Mouse (Mus musculus) layer of hippocampus, adult 8-10 months (tissue): ENCODE data around the gene Olfr1364. TPM values are rescaled to one million over a fixed set of nuclear protein-coding genes. Genes with fewer than 3 reads are reported as not detected.

Source experiments
- DNase-seq, 2 experiments: peaks; one replicate each; pipeline ENCODE4 v3.0.0; 2022; ENCODE audit warnings: low spot score in 2 of 2
- total RNA-seq, 4 experiments: library from RNA; stranded (reverse); gene quantifications; 2 replicates each; pipeline ENCODE4 v1.2.4; 2022

Gene Olfr1364
- not detected for total RNA-seq

- DNase-seq = no peak
These were observed at the start of gene Olfr1364 for GRCm38 (mm10) chr13:21581659-21582058. Olfr1364 (minus strand) TSS chr13:21581759.

DNA sequence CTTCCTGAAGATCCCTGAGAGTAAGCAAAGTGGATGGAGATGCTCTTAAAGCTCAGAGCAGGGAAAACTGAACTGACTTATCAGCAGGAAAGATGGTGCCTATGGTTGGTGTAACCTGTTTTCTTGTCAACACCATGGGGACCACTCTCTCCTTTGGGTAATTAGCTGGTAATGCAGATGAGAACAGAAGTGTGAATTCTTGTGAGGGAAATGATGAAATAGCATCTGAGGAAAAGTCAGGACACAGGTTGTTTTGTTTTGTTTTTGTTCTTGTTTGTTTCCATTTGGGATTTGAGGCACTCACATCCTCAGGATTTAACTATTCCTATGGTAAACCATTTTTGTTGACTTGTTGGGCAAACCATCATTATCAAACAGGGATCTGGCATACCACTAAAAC is 32.4 kb upstream of the Olfr1364 start, which contains the start of gene Olfr1362:
TSS of gene Olfr1362 (minus strand) at position 101 of the 400 bp plus-strand sequence.
- DNase-seq = no peak

GRCm38 (mm10) chr13:21591618-21592017 is 10.1 kb upstream of the Olfr1364 start:
- no peak for DNase-seq

DNA sequence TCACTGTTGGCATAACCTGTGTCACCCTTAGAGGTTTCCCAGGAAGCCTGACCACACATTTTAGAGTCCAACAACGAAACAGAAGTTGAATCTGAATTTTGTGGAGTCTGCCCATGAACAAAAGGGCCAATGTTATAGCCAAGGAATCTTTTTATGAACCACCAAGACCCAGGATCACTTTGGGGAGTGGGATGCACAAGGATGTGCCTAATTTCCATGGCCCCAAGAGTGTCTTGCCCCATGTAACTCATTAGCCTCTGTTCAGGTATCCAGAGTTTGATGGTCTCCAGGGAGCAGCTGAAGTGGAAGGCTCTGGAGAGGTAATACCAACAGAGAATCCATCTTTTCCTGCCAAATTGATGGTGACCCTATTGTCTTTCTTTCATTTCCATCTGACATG is 21.8 kb downstream of the Olfr1364 start, which contains the start of gene Olfr1535:
TSS of gene Olfr1535 (minus strand) at position 101 of the 400 bp plus-strand sequence.
- DNase-seq = no peak

DNA sequence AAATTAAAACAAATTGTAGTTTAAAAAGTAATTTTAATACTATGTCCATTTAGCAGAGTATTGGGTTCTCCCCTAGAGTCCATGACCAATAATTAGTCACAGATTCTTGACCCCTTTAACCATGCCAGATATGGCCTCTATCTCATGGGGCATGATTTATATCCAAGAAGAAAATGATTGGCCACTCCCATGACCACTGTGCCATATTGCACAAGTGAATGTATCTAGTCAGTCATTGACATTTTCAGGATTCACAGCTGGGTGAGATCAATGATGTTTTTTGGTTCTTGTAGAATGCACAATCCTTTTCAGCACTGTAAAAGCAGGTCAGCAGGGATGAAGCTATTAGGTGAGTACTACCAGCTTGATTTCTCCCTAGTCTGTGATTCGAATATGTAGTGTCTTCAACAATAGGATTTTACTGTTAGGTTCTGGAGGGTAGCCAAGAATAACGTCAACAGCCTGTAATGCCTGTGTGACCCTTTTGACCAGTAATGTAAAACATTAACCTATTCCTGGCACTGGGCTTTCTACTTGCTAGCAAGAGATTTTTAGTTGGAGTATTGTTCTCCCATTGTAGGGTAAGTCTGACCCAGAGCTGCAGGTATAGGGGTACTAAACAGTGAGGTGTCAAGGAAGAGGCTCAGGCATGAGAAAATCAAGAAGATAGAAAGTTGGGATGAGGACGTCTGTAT is 31.0 kb downstream of the Olfr1364 start:
- no peak for DNase-seq

DNA sequence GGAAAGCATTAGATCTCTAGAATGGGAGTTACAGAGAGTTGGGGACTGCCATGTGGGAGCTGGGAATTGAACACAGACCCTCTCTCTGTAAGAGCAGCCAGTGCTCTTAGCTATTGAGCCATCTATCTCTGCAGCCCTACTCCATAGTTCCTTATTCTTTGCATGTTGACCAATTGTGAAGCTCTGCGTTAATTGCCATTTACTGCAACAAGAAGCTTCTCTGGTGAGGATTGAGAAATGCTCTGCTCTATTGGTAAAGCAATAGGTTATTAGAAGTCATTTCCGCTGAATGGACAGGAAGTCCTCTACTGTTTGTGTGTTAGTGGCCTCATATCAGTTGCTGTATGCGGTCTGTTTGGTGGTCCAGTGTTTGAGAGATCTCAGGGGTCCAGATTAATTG is 32.1 kb downstream of the Olfr1364 start:
- DNase-seq = no peak

DNA sequence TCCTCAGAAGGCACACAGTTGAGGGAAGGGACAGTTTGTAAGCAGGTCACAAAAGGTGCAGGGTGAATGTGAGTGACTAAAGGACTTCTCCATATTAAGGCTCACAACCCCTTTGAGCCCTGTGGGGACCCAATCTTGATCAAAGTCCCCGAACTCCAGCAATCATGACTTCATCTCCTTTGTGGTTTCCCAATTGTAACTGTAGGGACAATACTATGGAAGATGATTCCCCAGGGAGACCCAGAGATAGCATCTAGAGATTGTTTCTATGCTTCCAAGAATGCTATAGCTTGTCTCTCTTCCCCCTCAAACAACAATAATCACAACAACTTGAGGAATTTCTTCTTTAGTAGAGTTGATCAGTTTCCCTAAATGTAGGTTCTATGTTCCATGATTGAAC is 38.9 kb downstream of the Olfr1364 start, which contains the start of gene Olfr1366:
TSS of gene Olfr1366 (minus strand) at position 101 of the 400 bp plus-strand sequence.
- DNase-seq = no peak

DNA sequence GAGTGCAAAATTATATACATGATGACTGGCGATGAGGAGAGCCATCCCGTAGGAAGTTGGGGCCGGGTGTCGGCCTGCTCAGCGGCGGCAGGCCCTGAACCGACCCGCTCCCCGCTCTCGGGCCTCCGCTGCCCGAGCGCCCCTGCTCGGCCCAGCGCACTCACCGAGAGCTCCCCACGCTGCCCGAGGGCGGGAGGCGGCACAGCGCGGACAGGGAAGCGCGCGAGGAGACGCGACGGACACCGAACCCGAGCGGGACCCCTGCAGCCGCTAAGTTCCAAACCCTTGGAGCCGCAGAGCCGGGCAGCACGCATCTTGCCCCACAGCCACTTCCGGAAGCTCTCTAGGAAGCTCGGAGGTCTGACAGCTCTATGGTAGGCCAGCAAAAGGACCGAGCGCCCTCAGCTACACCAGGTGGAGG is 50.8 kb downstream of the Olfr1364 start, which contains the start of gene Zkscan8:
TSS of gene Zkscan8 (minus strand) at position 340 of the 421 bp plus-strand sequence.
- peak; percentile 67 to 84 for DNase-seq

DNA sequence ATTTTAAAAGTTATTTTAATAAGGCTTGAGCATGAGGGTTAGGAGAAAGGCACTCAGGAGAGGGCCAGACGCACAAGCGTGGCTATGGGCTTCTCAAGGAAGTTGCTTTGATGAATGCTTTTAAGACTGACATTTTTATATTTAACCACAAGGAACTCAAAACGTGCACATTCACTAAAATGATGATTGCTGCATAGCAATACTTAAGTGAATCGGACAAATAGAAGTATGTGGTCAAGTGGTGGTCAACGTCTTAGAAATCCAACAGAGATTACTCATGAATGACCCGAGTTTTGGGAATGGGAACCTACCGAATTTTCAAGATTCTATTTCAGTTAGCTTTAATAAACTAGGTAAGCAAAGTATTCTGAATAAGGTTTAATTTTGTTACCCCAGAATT is 51.4 kb downstream of the Olfr1364 start:
- DNase-seq = no peak

Other genes with a start within 250 kb of the Olfr1364 start
- gene Olfr1367, start 234.8 kb downstream of the Olfr1364 start, total RNA-seq = not detected
- 10 to 100 TPM in 1 of 4 experiments, 1 to 10 TPM in 3; 8.1 to 10.1 (median 8.5) TPM for gene Zscan12, start 218.9 kb downstream of the Olfr1364 start, total RNA-seq
- 10 to 100 TPM; 38.0 to 47.9 (median 44.9) TPM for gene Zkscan3, start 179.0 kb downstream of the Olfr1364 start, total RNA-seq
- 1 to 10 TPM; 1.4 to 2.5 (median 1.8) TPM for gene Pgbd1, start 140.7 kb downstream of the Olfr1364 start, total RNA-seq
- gene Zscan26, start 128.0 kb downstream of the Olfr1364 start, total RNA-seq = 10 to 100 TPM; 50.7 to 68.4 (median 61.0) TPM
- gene Nkapl, start 113.2 kb downstream of the Olfr1364 start, total RNA-seq = 1 to 10 TPM; 1.3 to 1.6 (median 1.4) TPM
- 1 to 10 TPM; 6.0 to 6.7 (median 6.3) TPM for gene Zkscan4, start 102.9 kb downstream of the Olfr1364 start, total RNA-seq
- not detected for gene Gm10065, start 102.3 kb downstream of the Olfr1364 start, total RNA-seq
- 10 to 100 TPM; 17.4 to 24.2 (median 20.9) TPM for gene AK157302, start 86.5 kb downstream of the Olfr1364 start, total RNA-seq
- gene Gm11273, start 80.3 kb downstream of the Olfr1364 start, total RNA-seq = 10 to 100 TPM; 47.7 to 68.8 (median 61.4) TPM
- gene Zkscan8, start 50.6 kb downstream of the Olfr1364 start, total RNA-seq = 10 to 100 TPM; 17.9 to 21.9 (median 19.8) TPM
- not detected for gene Olfr1366, start 39.0 kb downstream of the Olfr1364 start, total RNA-seq
- gene Olfr1535, start 21.9 kb downstream of the Olfr1364 start, total RNA-seq = not detected
- not detected for gene Olfr1362, start 32.3 kb upstream of the Olfr1364 start, total RNA-seq
- not detected for gene Olfr11, start 60.8 kb upstream of the Olfr1364 start, total RNA-seq
- not detected for gene Olfr1361, start 81.6 kb upstream of the Olfr1364 start, total RNA-seq
- gene Olfr1360, start 95.6 kb upstream of the Olfr1364 start, total RNA-seq = not detected
- not detected for gene Olfr1359, start 116.4 kb upstream of the Olfr1364 start, total RNA-seq
- 10 to 100 TPM; 10.8 to 28.3 (median 22.4) TPM for gene Hist1h2bl, start 134.4 kb upstream of the Olfr1364 start, total RNA-seq
- gene Hist1h2ai, start 134.7 kb upstream of the Olfr1364 start, total RNA-seq = 10 to 100 TPM in 2 of 4 experiments, 1 to 10 TPM in 2; 8.1 to 36.7 (median 16.0) TPM
- 10 to 100 TPM; 30.3 to 49.1 (median 42.8) TPM for gene Hist1h3h, start 135.9 kb upstream of the Olfr1364 start, total RNA-seq
- gene Hist1h2bm, start 140.3 kb upstream of the Olfr1364 start, total RNA-seq = 1 to 10 TPM; 2.8 to 4.8 (median 3.2) TPM
- 10 to 100 TPM; 11.6 to 17.1 (median 13.7) TPM for gene Hist1h4j, start 153.3 kb upstream of the Olfr1364 start, total RNA-seq
- 100 to 1,000 TPM; 228 to 277 (median 247) TPM for gene Hist1h4k, start 168.7 kb upstream of the Olfr1364 start, total RNA-seq
- gene Hist1h2ak, start 172.1 kb upstream of the Olfr1364 start, total RNA-seq = 10 to 100 TPM in 2 of 4 experiments, 1 to 10 TPM in 2; 8.7 to 11.4 (median 9.8) TPM
- gene Hist1h2bn, start 172.4 kb upstream of the Olfr1364 start, total RNA-seq = 1 to 10 TPM in 3 of 4 experiments, not detected in 1; 6.6 to 9.1 (median 8.4) TPM
- 1 to 10 TPM; 3.8 to 6.5 (median 5.9) TPM for gene Hist1h1b, start 198.9 kb upstream of the Olfr1364 start, total RNA-seq
- 10 to 100 TPM; 32.9 to 72.6 (median 47.3) TPM for gene Hist1h3i, start 201.6 kb upstream of the Olfr1364 start, total RNA-seq
- gene Hist1h2an, start 205.5 kb upstream of the Olfr1364 start, total RNA-seq = 1 to 10 TPM in 1 of 4 experiments, not detected in 3; 3.2 TPM
- 10 to 100 TPM in 1 of 4 experiments, 1 to 10 TPM in 3; 3.1 to 11.6 (median 5.9) TPM for gene Hist1h2bp, start 205.7 kb upstream of the Olfr1364 start, total RNA-seq
- gene Hist1h2bq, start 228.4 kb upstream of the Olfr1364 start, total RNA-seq = 10 to 100 TPM; 26.8 to 44.1 (median 30.6) TPM
- 10 to 100 TPM in 3 of 4 experiments, 1 to 10 TPM in 1; 5.0 to 27.3 (median 17.8) TPM for gene Hist1h2ao, start 228.7 kb upstream of the Olfr1364 start, total RNA-seq
- 100 to 1,000 TPM; 180 to 291 (median 231) TPM for gene Hist1h4m, start 230.0 kb upstream of the Olfr1364 start, total RNA-seq